Mouse (Mus musculus) heart, postnatal 4 days (tissue): ENCODE measurements around the gene Nop10. TPM values are rescaled to one million over a fixed set of nuclear protein-coding genes. Genes with fewer than 3 reads are reported as not detected.

Experiments
- DNase-seq: peaks from one replicate; pipeline ENCODE4 v3.0.0; 2021
- total RNA-seq, 2 experiments: library from RNA; stranded (reverse); gene quantifications; 2 replicates each; pipeline ENCODE4 v1.2.3; 2021

The Nop10 gene
- 10 to 100 TPM; 64.1 to 65.4 TPM for total RNA-seq

- DNase-seq, result peak; percentile 82
Measured at GRCm38 (mm10) chr2:112261748-112262653, at the start of gene Nop10. Nop10 (plus strand) TSS chr2:112261926.

- peak; percentile 14 for DNase-seq
Measured at GRCm38 (mm10) chr2:112215977-112216376, 45.7 kb upstream of the Nop10 start.

GRCm38 (mm10) chr2:112217614-112218013 lies 44.1 kb upstream of the Nop10 start:
- no peak for DNase-seq

- DNase-seq, result no peak
Measured at GRCm38 (mm10) chr2:112220880-112221279, 40.8 kb upstream of the Nop10 start.

GRCm38 (mm10) chr2:112222607-112223006 lies 39.1 kb upstream of the Nop10 start:
- no peak for DNase-seq

GRCm38 (mm10) chr2:112224356-112224755 lies 37.4 kb upstream of the Nop10 start:
- no peak for DNase-seq

- DNase-seq, result no peak
Measured at GRCm38 (mm10) chr2:112232623-112233022, 29.1 kb upstream of the Nop10 start.

GRCm38 (mm10) chr2:112236620-112237019 lies 25.1 kb upstream of the Nop10 start:
- DNase-seq, result no peak

GRCm38 (mm10) chr2:112238006-112238405 lies 23.7 kb upstream of the Nop10 start:
- no peak for DNase-seq

GRCm38 (mm10) chr2:112239212-112239934 lies 22.4 kb upstream of the Nop10 start, which contains the start of gene Lpcat4:
Lpcat4 (plus strand) TSS chr2:112239468.
- DNase-seq, result peak; percentile 95

GRCm38 (mm10) chr2:112239935-112240721 lies 21.6 kb upstream of the Nop10 start:
- peak; percentile 20 for DNase-seq

GRCm38 (mm10) chr2:112241787-112242186 lies 19.9 kb upstream of the Nop10 start:
- DNase-seq, result no peak

- no peak for DNase-seq
Measured at GRCm38 (mm10) chr2:112245307-112245706, 16.4 kb upstream of the Nop10 start.

GRCm38 (mm10) chr2:112246193-112246592 lies 15.5 kb upstream of the Nop10 start:
- no peak for DNase-seq

- no peak for DNase-seq
Measured at GRCm38 (mm10) chr2:112247323-112247722, 14.4 kb upstream of the Nop10 start.

GRCm38 (mm10) chr2:112249780-112250453 lies 11.8 kb upstream of the Nop10 start:
- no peak for DNase-seq

GRCm38 (mm10) chr2:112254675-112255515 lies 6.8 kb upstream of the Nop10 start:
- DNase-seq, result no peak

GRCm38 (mm10) chr2:112259241-112259962 lies 2.3 kb upstream of the Nop10 start, which contains the start of gene Nutm1:
Nutm1 (minus strand) TSS chr2:112259291.
- DNase-seq, result no peak

GRCm38 (mm10) chr2:112262779-112263295 lies 1.1 kb downstream of the Nop10 start:
- DNase-seq, result no peak

GRCm38 (mm10) chr2:112264364-112264763 lies 2.6 kb downstream of the Nop10 start:
- DNase-seq, result no peak
